Mouse (Mus musculus): ENCODE results near the gene Gm7030.
"Not testable (repeated sequence)": the region's sequence is repeated elsewhere in the genome, so short reads cannot be mapped to it uniquely, and the experiment has no call there.

Gm7030 gene

DNA sequence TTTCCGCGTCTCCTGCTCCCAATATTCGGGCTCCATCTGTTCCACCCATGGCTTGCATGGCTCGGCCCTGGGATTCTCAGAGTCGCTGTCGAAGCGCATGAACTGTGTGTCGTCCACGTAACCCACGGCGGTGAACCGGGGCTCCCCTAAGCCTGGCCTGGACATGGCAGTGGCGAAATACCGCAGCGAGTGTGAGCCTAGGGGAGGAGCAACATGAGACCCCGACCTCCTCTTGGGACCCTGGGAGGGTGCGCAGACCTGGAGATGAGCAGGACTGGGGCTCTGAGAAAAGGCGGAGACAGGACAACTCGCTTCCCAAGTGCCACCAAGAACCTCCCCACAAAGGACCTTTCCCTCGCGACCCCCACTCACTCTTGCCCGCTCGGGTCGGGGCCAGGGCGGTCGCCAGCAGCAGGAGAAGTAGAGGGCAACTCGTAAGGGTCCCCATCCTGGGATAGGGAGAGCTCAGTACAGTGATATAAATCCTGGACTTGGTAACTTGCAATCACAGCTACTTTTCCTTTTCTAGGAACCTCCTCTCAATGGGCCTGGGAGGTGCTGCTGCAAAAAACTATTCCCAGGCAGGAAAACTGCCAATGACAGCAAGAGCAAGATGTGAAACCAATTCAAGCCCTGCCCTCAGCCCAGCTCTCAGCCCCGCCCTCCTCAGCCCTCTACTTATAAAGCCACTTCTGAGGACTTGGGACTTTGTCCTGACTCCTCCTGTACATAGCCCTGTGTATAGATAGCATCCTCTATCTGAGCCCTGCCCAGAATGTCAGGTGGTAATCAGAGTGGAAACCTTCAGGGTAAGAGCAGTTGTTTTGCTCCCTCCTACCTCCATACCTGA lies at the start of gene Gm7030:
Gene Gm7030 (minus strand): TSS at position 458 of the 850 bp plus-strand sequence.
- DNase-seq = not testable (repeated sequence)

DNA sequence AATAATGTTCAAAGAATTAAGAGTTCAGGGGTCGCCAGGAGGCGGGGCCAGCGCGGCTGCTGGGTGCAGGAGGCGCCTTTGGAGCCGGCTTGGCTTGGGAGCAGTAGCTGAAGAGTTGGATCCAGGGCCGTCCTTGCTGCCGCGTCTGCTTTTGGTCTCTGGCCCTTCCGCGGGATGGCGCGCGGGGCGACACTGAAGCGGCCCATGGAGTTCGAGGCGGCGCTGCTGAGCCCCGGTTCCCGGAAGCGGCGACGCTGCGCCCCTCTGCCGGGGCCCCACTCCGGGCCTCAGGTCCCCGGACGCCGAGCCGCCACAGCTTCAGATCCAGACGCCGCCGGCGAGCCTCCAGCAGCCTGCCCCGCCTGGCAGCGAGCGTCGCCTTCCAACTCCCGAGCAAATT lies 49.7 kb upstream of the Gm7030 start:
- peak in 1 of 2 experiments; percentile 7 for DNase-seq

DNA sequence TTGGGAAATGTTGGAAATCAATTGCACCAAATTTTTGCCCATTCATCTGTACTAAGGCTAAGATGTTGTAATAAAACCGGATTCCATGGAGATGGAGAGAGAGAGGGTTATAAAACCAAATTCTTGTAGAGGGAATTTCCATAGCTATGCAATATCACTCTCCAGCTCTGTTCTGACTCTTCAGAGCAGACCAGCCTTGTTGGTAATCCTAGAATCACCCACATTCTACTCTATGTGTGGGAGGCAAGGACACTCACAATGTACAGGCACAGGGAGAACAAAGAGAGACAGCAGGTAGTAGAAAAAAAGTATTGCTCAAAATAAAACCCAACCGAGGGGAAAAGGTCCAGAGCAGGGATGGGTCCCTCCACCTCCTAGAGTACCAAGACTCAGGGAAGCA lies 46.9 kb upstream of the Gm7030 start:
- not testable (repeated sequence) for DNase-seq

DNA sequence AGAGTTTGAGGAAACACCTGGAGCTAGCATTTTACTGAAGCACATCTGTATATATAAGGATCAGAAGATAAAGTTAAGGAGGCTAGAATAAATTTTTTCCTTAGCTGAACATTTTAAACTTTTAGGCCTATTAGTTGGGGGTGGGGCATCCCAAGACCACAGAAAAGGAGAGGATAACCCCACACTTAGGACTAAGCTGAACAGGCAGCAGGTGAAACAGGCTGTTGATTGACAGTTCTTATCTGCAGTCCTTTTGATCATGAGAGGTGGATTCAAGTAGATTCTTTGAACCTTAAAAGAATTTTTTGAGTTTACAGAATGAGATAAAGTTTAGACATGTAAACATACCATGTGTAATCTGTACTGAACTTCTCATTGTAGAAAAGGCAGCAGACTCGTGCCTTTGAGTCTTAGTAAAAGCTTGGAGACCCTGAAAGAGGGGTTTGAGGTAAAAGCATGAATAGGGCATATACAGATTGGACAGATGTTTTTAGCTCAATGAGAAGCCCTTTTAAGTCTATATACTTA lies 41.1 kb upstream of the Gm7030 start:
- DNase-seq = no peak

GRCm38 (mm10) chr17:36169753-36170152 lies 40.5 kb upstream of the Gm7030 start:
- DNase-seq = no peak

GRCm38 (mm10) chr17:36169094-36169493 lies 39.9 kb upstream of the Gm7030 start:
- DNase-seq = not testable (repeated sequence)

GRCm38 (mm10) chr17:36168039-36168652 lies 38.9 kb upstream of the Gm7030 start, which contains the start of gene Gm8909:
TSS of gene Gm8909 (minus strand) at chr17:36168537.
- no peak for DNase-seq

- no peak for DNase-seq
These were observed 38.2 kb upstream of the Gm7030 start for GRCm38 (mm10) chr17:36167306-36168038.

DNA sequence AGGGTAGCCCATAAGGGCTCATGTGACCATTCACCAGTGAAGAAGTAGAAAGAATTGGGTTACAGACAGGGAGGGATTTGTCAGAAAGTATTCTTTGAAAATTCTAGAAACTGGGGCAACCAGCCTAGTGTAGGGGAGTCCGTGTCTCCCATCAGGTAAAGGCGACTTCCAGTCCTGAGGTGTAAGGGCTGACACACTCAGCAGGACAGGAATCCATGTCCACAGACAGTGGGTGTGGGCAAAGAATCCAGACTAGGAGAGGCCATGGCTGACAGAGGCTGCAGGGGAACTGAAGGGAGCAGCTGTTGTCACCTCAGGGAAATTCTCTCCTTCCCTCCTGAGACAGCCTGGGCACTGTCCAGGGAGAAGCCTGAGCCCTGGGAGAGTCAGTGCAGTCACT lies 37.7 kb upstream of the Gm7030 start:
- not testable (repeated sequence) for DNase-seq

GRCm38 (mm10) chr17:36161129-36162051 lies 32.2 kb upstream of the Gm7030 start:
- DNase-seq = no peak

- DNase-seq = not testable (repeated sequence)
These were observed 29.0 kb upstream of the Gm7030 start for GRCm38 (mm10) chr17:36158264-36158663.

DNA sequence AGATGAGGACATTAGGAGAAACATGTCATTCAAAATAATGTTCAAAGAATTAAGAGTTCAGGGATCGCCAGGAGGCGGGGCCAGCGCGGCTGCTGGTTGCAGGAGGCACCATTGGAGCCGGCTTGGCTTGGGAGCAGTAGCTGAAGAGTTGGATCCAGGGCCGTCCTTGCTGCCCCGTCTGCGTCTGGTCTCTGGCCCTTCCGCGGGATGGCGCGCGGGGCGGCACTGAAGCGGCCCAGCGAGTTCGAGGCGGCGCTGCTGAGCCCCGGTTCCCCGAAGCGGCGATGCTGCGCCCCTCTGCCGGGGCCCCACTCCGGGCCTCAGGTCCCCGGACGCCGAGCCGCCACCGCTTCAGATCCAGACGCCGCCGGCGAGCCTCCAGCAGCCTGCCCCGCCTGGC lies 28.6 kb upstream of the Gm7030 start:
- peak in 1 of 2 experiments; percentile 3 for DNase-seq

GRCm38 (mm10) chr17:36154271-36155149 lies 25.3 kb upstream of the Gm7030 start:
- DNase-seq = no peak

GRCm38 (mm10) chr17:36151200-36151599 lies 22.0 kb upstream of the Gm7030 start:
- not testable (repeated sequence) for DNase-seq

DNA sequence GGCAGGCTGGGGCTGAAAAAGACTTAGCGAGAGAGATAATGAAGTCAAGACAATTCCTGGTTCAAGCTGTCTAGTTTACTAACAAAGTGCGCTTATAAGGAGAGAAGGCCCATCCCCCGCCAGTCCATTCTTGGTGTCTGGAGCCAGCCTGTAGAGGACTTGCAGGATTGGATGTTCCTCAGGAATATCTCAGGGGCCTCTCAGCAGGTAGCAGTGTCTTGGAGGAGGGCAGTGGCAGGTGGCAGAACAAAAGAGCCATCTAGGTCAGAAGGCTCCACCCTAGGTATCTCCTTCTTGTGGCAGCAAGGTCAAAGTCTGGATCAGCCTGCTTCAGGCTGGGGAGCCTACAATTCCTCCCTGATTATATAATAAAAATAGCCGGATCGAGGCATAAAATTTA lies 19.2 kb upstream of the Gm7030 start:
- not testable (repeated sequence) for DNase-seq

- not testable (repeated sequence) for DNase-seq
These were observed 17.7 kb upstream of the Gm7030 start for GRCm38 (mm10) chr17:36146937-36147336.

DNA sequence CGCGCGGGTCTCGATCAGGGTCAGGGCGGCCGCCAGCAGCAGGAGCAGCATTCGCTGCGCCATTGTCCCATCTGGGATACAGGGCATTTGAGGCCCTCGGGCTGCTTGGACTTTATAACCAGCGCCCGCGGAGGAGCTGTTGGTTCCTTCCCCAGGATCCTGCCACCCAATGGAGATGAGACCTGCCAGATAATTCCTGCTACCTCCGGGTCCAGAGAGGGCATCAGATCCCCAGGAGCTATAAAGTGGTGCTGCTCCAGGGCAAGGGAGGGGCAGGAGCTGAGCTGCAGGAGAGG lies 16.6 kb upstream of the Gm7030 start:
- not testable (repeated sequence) for DNase-seq

- no peak for DNase-seq
These were observed 16.1 kb upstream of the Gm7030 start for GRCm38 (mm10) chr17:36145111-36145860.

GRCm38 (mm10) chr17:36136299-36136848 lies 7.1 kb upstream of the Gm7030 start:
- not testable (repeated sequence) for DNase-seq
